Mouse (Mus musculus): ENCODE data around the gene Rnf207.
A peak's percentile ranks its signal among the peaks of the same experiment; 100 is the strongest.

The Rnf207 gene

GRCm38 (mm10) chr4:152328691-152329090 lies 9.9 kb upstream of the Rnf207 start:
- DNase-seq (ENCODE audit: extremely low read depth, low read depth): peak; percentile 50

DNA sequence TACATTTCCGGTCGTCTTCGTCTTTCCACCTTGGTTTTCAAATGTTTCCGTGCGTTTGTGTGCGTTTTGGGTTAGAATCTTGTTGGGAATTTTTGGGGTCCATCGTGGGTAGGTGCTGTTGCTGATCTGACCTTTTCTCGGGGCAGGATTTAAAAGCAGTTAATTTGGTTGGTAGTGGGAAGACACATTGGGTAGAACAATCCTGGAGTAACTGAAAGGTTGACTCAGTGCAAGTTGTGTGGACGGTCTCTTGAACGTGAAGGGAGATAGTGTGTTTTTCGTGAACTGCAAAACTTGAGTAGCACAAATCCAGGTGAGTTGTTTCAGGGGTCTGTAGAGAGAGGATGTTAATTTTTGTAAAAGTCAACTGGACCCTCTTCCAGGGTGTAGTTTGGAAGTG lies 7.8 kb upstream of the Rnf207 start:
- no peak for DNase-seq (ENCODE audit: extremely low read depth, low read depth)

- peak; percentile 95 for DNase-seq (ENCODE audit: extremely low read depth, low read depth)
Observed at GRCm38 (mm10) chr4:152325574-152326411, 7.0 kb upstream of the Rnf207 start, which contains the start of gene Rpl22. Rpl22 (plus strand) TSS chr4:152325742.

- DNase-seq (ENCODE audit: extremely low read depth, low read depth): no peak
Observed at GRCm38 (mm10) chr4:152324641-152325562, 6.1 kb upstream of the Rnf207 start.

DNA sequence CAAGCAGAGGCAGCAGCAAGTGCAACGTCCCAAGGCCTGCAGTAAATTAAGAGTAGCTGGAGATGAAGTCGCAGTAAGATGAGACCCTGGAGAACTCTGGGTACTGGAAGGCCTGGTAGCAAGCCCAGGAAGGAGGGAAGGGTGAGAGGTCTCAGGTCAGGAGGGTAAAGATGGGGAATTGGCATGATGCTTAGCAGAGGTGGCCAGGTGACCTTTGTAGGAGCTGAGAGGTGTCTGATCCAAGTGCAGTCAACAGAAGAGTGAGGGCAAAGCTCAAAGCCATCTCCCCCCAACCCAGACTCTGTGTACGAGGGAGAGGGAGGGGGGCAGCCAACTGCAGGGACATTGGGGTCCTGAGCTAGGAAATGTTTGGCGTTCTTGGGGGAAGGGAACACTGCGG lies 2.7 kb upstream of the Rnf207 start:
- DNase-seq (ENCODE audit: extremely low read depth, low read depth): no peak

DNA sequence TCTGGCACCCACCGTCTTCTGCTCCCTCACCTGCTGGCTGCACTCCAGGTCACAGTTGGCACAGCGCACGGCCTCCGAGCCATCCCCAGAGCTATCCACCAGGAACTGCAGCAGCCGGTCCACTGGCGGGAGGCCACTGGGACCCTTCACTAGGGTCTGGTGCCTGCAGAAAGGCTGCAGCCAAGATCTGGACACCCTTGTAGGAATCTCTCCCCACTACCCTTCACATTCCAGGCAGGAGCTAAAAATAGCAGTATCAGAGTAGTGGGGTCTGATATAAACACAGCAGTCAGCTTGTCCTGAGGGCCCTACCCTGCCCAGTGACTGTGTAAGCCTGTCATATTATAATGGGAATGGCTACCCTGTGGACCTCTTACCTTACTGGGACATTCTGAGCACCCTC lies 1.2 kb downstream of the Rnf207 start:
- DNase-seq (ENCODE audit: extremely low read depth, low read depth): no peak

- no peak for DNase-seq (ENCODE audit: extremely low read depth, low read depth)
Observed at GRCm38 (mm10) chr4:152315498-152316213, 3.1 kb downstream of the Rnf207 start.

- no peak for DNase-seq (ENCODE audit: extremely low read depth, low read depth)
Observed at GRCm38 (mm10) chr4:152313934-152314333, 4.9 kb downstream of the Rnf207 start.

- DNase-seq (ENCODE audit: extremely low read depth, low read depth): no peak
Observed at GRCm38 (mm10) chr4:152313211-152313632, 5.6 kb downstream of the Rnf207 start.

- DNase-seq (ENCODE audit: extremely low read depth, low read depth): no peak
Observed at GRCm38 (mm10) chr4:152312186-152312585, 6.6 kb downstream of the Rnf207 start.

DNA sequence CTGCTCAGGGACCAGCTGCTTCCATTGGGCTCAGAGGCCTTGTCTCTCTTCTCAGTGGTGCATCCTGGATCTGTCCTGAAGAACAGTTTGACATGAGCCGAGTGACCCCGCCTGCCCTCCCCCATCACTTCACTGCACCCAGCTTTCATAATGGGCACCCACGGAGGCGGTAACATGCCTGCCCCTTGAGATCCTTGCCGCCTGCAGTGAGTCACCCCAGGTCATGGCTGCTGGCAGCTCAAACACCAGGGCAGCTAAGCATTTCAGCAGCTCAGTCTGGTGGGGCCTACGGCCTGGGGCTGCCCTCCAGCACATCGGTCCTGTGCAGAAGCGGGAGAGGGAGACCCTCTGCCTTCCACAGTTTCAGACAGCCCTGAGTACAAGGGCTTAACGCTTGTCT lies 11.3 kb downstream of the Rnf207 start:
- DNase-seq (ENCODE audit: extremely low read depth, low read depth): no peak

DNA sequence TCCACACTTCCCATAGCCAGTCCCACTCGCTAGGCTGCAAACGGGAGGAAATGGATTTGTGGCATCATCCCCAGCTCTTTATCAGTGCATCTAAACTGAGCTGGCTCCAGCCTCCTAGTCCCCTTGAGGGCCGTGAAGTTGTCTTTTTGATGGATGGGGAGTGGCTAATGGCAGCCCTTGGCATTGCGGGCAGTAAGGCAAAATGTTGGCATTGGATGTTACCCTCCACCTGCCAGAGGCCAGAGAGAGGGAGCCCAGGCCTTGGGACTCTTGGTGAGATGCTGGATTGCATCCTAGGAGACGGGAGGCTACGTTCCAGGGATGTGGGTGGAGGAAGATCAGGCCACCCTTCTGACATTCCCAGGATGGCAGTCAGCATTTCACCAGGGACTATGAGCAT lies 12.8 kb downstream of the Rnf207 start:
- no peak for DNase-seq (ENCODE audit: extremely low read depth, low read depth)

DNA sequence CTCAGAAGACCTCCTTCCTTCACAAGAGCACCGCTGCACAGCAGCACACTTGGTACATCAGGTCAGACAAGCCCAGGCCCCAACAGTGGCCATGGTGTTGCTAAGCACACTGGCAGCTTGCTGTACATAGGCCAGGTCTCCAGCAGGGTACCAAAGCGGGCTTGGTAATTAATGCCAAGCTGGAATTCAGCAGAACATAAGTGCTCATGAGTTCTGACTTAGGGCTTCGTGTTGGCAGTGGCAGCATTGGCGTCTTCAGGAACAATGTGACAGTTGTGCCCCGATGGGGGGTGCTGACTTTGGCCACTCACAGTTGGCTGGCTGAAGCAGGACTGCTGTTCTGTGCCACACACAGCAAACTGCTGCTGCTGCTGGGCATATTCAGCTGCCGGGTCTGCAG lies 14.1 kb downstream of the Rnf207 start:
- no peak for DNase-seq (ENCODE audit: extremely low read depth, low read depth)

- no peak for DNase-seq (ENCODE audit: extremely low read depth, low read depth)
Observed at GRCm38 (mm10) chr4:152303172-152303571, 15.6 kb downstream of the Rnf207 start.

GRCm38 (mm10) chr4:152302012-152302411 lies 16.8 kb downstream of the Rnf207 start:
- no peak for DNase-seq (ENCODE audit: extremely low read depth, low read depth)

DNA sequence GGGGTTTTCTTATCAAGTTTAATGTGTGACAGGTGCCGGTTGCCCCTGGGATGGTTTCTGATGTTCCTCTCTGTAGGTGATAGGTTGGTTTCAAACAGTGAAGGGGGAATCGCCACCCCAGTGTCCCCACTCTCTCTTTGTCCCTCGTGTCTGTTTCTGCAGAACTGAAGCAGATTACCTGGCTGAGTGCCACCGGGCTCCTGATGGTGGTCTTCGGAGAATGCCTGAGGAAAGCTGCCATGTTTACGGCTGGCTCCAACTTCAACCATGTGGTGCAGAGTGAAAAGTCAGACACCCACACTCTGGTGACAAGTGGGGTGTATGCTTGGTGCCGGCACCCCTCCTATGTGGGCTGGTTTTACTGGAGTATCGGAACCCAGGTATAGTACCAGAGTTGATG lies 18.4 kb downstream of the Rnf207 start:
- no peak for DNase-seq (ENCODE audit: extremely low read depth, low read depth)

DNA sequence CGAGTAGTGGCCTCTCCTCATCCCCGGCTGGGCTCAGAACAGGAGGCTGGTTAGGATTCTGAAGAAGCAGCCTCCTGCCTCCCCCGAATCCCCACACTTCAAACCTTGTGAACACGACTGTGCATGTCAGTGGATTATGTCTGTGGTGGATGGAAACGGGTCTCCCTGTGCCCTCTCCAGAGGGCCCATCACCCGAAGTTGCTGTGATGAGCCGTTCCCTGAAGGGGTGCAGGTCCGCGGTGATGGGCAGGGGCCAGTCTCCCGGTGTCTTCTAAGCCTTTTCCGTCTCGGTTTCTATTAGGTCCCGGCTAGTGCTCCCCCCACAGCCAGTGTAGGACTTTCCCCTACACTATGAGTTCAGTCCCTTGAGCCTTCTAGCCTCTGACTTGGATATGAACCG lies 20.0 kb downstream of the Rnf207 start:
- DNase-seq (ENCODE audit: extremely low read depth, low read depth): no peak

DNA sequence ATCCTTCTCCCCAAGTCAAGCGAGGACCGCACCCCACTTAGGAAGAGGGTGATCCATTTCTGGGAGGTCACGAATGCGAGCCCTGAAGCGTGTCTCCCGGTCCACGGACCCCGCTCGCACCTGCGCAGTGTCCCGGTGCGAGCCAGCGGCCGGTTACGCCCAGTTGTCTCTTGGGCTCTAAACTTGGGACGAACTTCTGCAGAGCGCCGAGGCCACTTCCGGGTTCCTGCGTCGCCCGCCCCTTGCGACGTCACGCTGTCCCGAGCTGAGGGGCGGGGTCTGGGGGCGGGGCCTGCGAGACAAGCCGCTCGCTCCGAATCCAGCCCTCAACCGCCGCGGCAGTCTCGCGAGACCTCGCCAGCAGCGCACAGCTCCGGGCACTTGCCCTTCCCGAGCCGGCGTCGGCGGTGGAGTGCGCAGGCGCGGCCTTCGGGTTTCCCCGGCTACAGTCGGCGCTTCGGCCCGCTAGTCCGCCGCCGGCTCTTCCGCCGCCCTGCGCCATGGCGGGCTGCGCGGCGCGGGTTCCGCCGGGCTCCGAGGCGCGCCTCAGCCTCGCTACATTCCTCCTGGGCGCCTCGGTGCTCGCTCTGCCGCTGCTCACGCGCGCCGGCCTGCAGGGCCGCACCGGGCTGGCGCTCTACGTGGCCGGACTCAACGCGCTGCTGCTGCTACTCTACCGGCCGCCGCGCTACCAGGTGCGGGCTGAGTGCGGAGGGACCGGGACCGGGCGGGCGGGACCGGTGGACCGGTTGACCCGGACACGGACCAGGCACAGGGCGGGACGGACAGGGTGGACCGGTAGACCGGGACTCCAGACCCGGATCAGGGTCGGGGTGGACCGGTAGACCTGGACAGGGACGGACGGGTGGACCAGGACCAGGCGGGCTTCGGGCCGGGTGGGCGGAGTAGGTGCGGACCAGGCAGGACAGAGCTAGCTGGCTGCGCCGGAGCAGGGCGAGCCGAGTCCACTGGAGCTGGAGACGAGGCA lies 21.6 kb downstream of the Rnf207 start, which contains the start of gene Icmt:
Icmt (plus strand) TSS at position 354 of the 988 bp plus-strand sequence.
- DNase-seq (ENCODE audit: extremely low read depth, low read depth): peak; percentile 84

DNA sequence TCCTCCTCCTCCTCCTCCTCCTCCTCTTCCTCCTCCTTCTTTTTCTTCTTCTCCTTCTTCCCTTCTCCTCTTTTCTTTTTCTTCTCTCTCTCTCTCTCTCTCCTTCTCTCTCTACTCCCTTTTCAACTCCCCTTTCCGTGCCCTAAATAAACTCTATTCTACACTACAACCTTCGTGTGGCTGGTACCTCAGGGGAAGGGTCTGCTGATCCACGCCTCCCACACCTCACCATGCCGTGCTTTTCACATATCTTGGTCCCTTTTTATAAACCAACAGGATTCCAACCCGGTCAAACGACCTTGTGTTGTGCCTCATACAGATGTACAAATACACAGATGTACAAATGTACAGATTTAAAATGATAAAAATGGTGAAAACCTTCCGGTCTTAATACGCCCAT lies 22.4 kb downstream of the Rnf207 start:
- DNase-seq (ENCODE audit: extremely low read depth, low read depth): no peak

DNA sequence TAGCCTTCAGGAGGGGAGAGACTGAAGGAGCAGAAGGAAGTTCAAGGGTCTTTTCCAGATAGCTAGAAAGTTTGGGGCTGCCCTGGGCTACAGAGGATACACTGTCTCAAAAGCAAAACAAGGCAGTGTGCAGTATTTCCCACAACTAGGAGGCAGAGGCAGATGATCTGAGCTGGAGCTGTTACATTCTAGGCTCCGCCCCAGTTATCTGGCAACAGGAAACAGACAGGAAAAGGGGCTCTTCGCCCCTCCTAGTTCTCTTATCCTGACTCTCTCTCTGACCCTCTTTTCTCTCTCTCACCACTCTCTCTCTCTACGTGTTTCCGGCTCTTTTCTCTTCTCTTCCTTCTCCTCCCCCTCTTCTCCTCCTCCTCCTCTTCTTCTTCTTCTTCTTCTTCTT lies 22.9 kb downstream of the Rnf207 start:
- peak; percentile 93 for DNase-seq (ENCODE audit: extremely low read depth, low read depth)

Data from MEL-GATA-1-ER (cell line).